Mouse (Mus musculus) thymus, postnatal 14 days (tissue): ENCODE data around the gene Ppm1a.

ENCODE experiments used
- DNase-seq: peaks from one replicate; pipeline ENCODE4 v3.0.0; 2021

Gene Ppm1a

GRCm38 (mm10) chr12:72757086-72757485 lies at the start of gene Ppm1a:
TSS of gene Ppm1a (plus strand) at chr12:72757455.
- no peak for DNase-seq

GRCm38 (mm10) chr12:72709981-72710380 lies 47.3 kb upstream of the Ppm1a start:
- no peak for DNase-seq

GRCm38 (mm10) chr12:72714896-72715295 lies 42.4 kb upstream of the Ppm1a start:
- no peak for DNase-seq

- no peak for DNase-seq
Measured at GRCm38 (mm10) chr12:72715846-72716245, 41.4 kb upstream of the Ppm1a start.

GRCm38 (mm10) chr12:72719046-72719445 lies 38.2 kb upstream of the Ppm1a start:
- DNase-seq, result no peak

GRCm38 (mm10) chr12:72719452-72720087 lies 37.7 kb upstream of the Ppm1a start:
- DNase-seq, result no peak

GRCm38 (mm10) chr12:72721710-72722109 lies 35.5 kb upstream of the Ppm1a start:
- DNase-seq, result no peak

- no peak for DNase-seq
Measured at GRCm38 (mm10) chr12:72723965-72724364, 33.3 kb upstream of the Ppm1a start.

- DNase-seq, result no peak
Measured at GRCm38 (mm10) chr12:72727021-72727420, 30.2 kb upstream of the Ppm1a start.

- no peak for DNase-seq
Measured at GRCm38 (mm10) chr12:72727611-72728010, 29.6 kb upstream of the Ppm1a start.

- DNase-seq, result no peak
Measured at GRCm38 (mm10) chr12:72734112-72734511, 23.1 kb upstream of the Ppm1a start.

- no peak for DNase-seq
Measured at GRCm38 (mm10) chr12:72741176-72741575, 16.1 kb upstream of the Ppm1a start.

GRCm38 (mm10) chr12:72744803-72745360 lies 12.4 kb upstream of the Ppm1a start:
- no peak for DNase-seq

GRCm38 (mm10) chr12:72745486-72745885 lies 11.8 kb upstream of the Ppm1a start:
- no peak for DNase-seq

- DNase-seq, result no peak
Measured at GRCm38 (mm10) chr12:72748341-72748740, 8.9 kb upstream of the Ppm1a start.

- no peak for DNase-seq
Measured at GRCm38 (mm10) chr12:72748841-72749240, 8.4 kb upstream of the Ppm1a start.

- DNase-seq, result no peak
Measured at GRCm38 (mm10) chr12:72749500-72749899, 7.8 kb upstream of the Ppm1a start.

- DNase-seq, result no peak
Measured at GRCm38 (mm10) chr12:72750016-72750415, 7.2 kb upstream of the Ppm1a start.

GRCm38 (mm10) chr12:72750606-72751005 lies 6.6 kb upstream of the Ppm1a start:
- no peak for DNase-seq

- DNase-seq, result no peak
Measured at GRCm38 (mm10) chr12:72757596-72757995, 341 bp downstream of the Ppm1a start.

GRCm38 (mm10) chr12:72759956-72760355 lies 2.7 kb downstream of the Ppm1a start:
- DNase-seq, result no peak

- DNase-seq, result peak; percentile 95
Measured at GRCm38 (mm10) chr12:72760376-72761229, 3.3 kb downstream of the Ppm1a start.

GRCm38 (mm10) chr12:72761230-72761648 lies 4.0 kb downstream of the Ppm1a start:
- no peak for DNase-seq
